Mouse (Mus musculus) thymus, adult 2 months (tissue): ENCODE results near the gene Tal1. TPM values are rescaled to one million over a fixed set of nuclear protein-coding genes. Genes with fewer than 3 reads are reported as not detected.

Experiments used
- DNase-seq: peaks from one replicate; pipeline ENCODE4 v3.0.0; 2021
- H3K27ac ChIP-seq: fragments of 200-500 bp; 2 replicates; pipeline ENCODE4 v1.5.1; 2012; ENCODE audit warnings: low read length, control low read depth; ENCODE audit not compliant: control insufficient read depth, insufficient read depth
- H3K27me3 ChIP-seq: fragments of 200-500 bp; 2 replicates; pipeline ENCODE4 v1.6.1; 2012; ENCODE audit warnings: mild to moderate bottlenecking, low read length, moderate library complexity, mixed read lengths; ENCODE audit not compliant: control insufficient read depth, insufficient read depth
- H3K36me3 ChIP-seq: fragments of 200-500 bp; 2 replicates; pipeline ENCODE4 v1.6.1; 2012; ENCODE audit warnings: mild to moderate bottlenecking, low read length, moderate library complexity; ENCODE audit not compliant: control insufficient read depth, insufficient read depth
- H3K4me1 ChIP-seq: fragments of 200-500 bp; replicated peaks from 2 replicates; pipeline ENCODE4 v1.6.1; 2012; ENCODE audit warnings: low read length; ENCODE audit not compliant: control insufficient read depth, insufficient read depth
- H3K4me3 ChIP-seq: fragments of 200-500 bp; 2 replicates; pipeline ENCODE4 v1.5.1; 2012; ENCODE audit warnings: mild to moderate bottlenecking, low read length, control low read depth, moderate library complexity; ENCODE audit not compliant: control insufficient read depth, insufficient read depth
- CTCF ChIP-seq: fragments of 200-500 bp; IDR thresholded peaks from 2 replicates; pipeline ENCODE4 v1.5.1; 2012; ENCODE audit warnings: mild to moderate bottlenecking, control low read depth, low read length, moderate library complexity, borderline replicate concordance; ENCODE audit not compliant: control insufficient read depth, poor library complexity, insufficient read depth; ENCODE audit errors: extremely low read depth
- POLR2A ChIP-seq: fragments of 200-500 bp; IDR thresholded peaks from 2 replicates; pipeline ENCODE4 v1.6.1; 2012; ENCODE audit warnings: mild to moderate bottlenecking, low read length, control low read depth, moderate library complexity; ENCODE audit not compliant: control insufficient read depth, poor library complexity, insufficient read depth; ENCODE audit errors: extremely low read depth
- WGBS: fragments of 180-500 bp; shearing (Covaris S2); methylation state at CpG from one replicate; pipeline ENCODE4 v1.1.7; 2018; 5-methylcytosine and 5-hydroxymethylcytosine counted together
- polyA plus RNA-seq: library from polyadenylated mRNA; depleted of rRNA; stranded (reverse); fragments of >200 nt; gene quantifications from 2 replicates; pipeline ENCODE4 v1.2.3, GENCODE M21; 2012; rRNA removed

Gene Tal1
- polyA plus RNA-seq, 1 experiment: 0.89 TPM

DNA sequence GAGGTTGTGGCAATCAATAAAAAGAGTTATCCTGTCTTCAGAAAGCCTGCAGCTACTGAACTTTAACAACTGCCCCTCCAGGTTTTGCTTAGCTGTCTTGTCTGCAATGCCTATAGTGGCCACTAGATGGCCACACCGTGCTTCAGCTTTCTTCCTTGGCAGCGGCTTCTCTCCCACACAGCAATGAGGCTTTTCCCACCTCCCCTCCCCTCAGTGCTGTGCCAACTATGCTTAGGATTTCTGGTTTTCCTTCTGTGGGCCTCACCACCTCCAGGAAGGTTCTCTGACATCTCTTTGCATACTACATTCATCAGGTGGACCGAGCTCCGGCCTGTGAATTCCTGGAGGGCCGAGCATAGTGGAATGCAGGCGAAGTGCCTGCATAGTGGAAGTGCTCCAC, 45.5 kb downstream of the Tal1 start:
- H3K4me3 ChIP-seq: no peak overlapping the region
- TF ChIP-seq CTCF: peak; percentile 68; the same call in 1 of the 2 replicates
- TF ChIP-seq POLR2A: no peak
- H3K36me3 ChIP-seq: no peaks in the 10 kb centered on the region
- H3K27me3 ChIP-seq: no peaks in the 10 kb centered on the region; the same call in 1 of the 2 replicates
- 69% methylated on average over 6 of the region's 6 CpGs for WGBS
- no peaks in the 10 kb centered on the region for H3K4me1 ChIP-seq
- no peak overlapping the region for H3K27ac ChIP-seq
- DNase-seq: peak; percentile 34

DNA sequence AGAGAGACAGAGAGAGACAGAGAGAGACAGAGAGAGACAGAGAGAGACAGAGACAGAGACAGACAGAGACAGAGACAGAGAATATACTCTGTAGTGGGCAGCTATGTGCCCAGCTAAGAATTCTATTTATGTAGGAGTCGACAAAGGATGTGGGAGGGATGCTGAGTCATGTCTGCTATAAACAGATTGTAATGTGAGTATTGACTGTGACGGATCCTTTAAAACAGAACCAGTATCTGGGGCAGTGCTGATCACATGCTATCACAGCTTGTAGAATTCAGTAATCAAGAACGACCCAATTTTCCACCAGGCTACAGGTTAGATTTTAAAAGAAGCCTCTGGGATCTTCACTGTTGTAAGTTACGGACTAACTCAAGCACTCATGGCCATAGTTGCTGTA, 47.3 kb downstream of the Tal1 start:
- no peaks in the 10 kb centered on the region for H3K4me1 ChIP-seq
- H3K27me3 ChIP-seq: no peaks in the 10 kb centered on the region
- no peak for TF ChIP-seq CTCF
- no peak for TF ChIP-seq POLR2A
- no peak overlapping the region for H3K4me3 ChIP-seq
- H3K36me3 ChIP-seq: no peaks in the 10 kb centered on the region
- WGBS: 31% methylated on average over 4 of the region's 4 CpGs
- DNase-seq: no peak
- H3K27ac ChIP-seq: no peak overlapping the region

DNA sequence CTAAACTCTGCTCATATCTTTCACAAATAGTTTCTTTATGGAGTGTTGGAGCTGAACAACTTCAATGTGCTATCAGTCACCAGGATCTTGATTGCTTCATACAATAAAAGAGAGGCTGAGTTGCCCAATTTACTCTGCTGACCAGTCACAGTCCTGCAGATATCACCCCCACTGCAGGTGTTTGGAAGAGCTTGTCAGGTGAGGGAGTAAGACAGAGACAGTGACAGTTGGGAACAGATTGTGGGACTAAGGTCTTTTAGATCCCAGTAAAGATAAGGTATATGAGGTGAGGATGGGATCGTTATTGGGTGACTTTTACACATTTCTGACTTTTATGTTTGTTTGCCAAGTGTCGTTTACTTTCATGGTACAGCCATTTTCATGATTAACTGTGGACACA, 54.9 kb downstream of the Tal1 start:
- WGBS: 79% methylated on average over 2 of the region's 2 CpGs
- no peak for DNase-seq
- Histone ChIP-seq H3K36me3 (no peaks in the 10 kb centered on the region), H3K4me3 (no peak overlapping the region), H3K27ac (no peak overlapping the region), H3K27me3 (no peaks in the 10 kb centered on the region), H3K4me1 (no peaks in the 10 kb centered on the region)
- no peak for TF ChIP-seq CTCF
- TF ChIP-seq POLR2A: no peak

DNA sequence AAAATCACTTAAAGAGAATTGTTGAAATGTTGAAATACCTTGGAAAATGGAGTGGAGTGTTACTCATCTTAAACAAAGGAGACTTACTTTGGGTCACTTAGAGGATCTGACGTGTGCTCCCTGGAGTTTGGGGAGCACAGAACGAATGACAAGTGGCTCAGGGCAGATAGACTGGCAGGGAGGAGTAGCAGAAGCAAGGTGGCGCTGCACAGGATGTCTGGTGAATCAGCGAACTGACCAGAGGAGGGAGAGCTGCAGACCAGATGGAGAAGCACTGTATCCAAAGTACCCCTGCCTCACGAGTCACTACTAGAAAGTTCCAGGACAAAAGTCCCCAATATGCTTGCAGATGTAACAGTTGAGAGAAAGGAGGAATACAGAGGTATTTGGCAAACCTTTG, 57.0 kb downstream of the Tal1 start:
- 38% methylated on average over 5 of the region's 5 CpGs for WGBS
- H3K4me3 ChIP-seq: no peak overlapping the region
- H3K4me1 ChIP-seq: no peaks in the 10 kb centered on the region
- DNase-seq: no peak
- H3K36me3 ChIP-seq: no peaks in the 10 kb centered on the region
- no peaks in the 10 kb centered on the region for H3K27me3 ChIP-seq
- H3K27ac ChIP-seq: no peak overlapping the region
- TF ChIP-seq CTCF: no peak
- no peak for TF ChIP-seq POLR2A

DNA sequence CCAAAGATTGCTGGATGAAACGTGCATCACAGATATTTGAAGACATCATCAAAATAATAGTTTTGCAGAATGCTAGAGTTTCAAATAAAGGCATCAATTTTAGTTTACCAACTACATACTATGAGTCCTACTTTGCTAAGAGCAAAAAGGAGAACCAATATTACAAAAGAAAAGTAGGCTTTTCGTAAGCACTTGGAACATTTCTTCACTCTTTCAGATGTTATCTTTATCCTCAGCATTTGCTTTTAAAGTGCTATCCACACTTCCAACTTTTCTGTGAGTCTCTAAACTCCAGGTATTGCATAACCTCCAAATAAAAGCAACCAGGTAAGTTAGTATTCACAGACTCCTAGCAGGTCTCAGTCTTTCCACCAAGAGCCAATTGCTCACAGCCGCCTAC, 63.4 kb downstream of the Tal1 start:
- Histone ChIP-seq H3K36me3 (no peaks in the 10 kb centered on the region), H3K4me1 (no peaks in the 10 kb centered on the region), H3K27me3 (no peaks in the 10 kb centered on the region), H3K4me3 (no peak overlapping the region), H3K27ac (no peak overlapping the region)
- no peak for DNase-seq
- TF ChIP-seq CTCF (no peak), POLR2A (no peak)
- 86% methylated on average over 3 of the region's 3 CpGs for WGBS

DNA sequence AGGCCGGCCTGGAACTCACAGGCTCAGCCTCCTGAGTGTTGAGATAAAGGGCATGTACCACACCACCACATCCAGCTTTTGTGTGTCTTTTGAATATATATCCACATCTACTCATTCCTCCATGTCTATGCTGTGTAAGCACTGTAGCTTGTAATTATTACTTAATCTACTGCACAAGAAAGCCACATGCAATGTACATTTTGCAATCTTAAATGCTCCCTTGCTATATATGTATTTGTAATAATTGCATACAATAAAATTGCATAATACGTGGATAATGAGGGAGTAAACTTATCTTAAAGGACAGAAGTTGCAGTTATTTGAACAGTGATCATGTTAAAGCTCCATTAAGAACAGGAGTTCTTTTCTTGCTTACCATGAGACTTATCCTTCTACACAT, 64.9 kb downstream of the Tal1 start:
- no peaks in the 10 kb centered on the region for H3K4me1 ChIP-seq
- H3K36me3 ChIP-seq: no peaks in the 10 kb centered on the region
- DNase-seq: no peak
- H3K4me3 ChIP-seq: no peak overlapping the region
- 89% methylated on average over 2 of the region's 2 CpGs for WGBS
- TF ChIP-seq CTCF: no peak
- TF ChIP-seq POLR2A: no peak
- no peaks in the 10 kb centered on the region for H3K27me3 ChIP-seq
- no peak overlapping the region for H3K27ac ChIP-seq

Other genes with a start within 250 kb of the Tal1 start
- not detected in 2 replicates for gene Gm12830, start 234.7 kb upstream of the Tal1 start, polyA plus RNA-seq
- 1.4 and 1.8 TPM in 2 replicates for gene Foxd2, start 147.6 kb upstream of the Tal1 start, polyA plus RNA-seq
- gene Foxe3, start 130.4 kb upstream of the Tal1 start, polyA plus RNA-seq: 0.16 and 0.37 TPM in 2 replicates
- 17.7 and 20.1 TPM in 2 replicates for gene Cmpk1, start 69.2 kb upstream of the Tal1 start, polyA plus RNA-seq
- gene Stil, start 56.3 kb upstream of the Tal1 start, polyA plus RNA-seq: 8.1 and 10.7 TPM in 2 replicates
- 14.7 and 15.2 TPM in 2 replicates for gene Pdzk1ip1, start 32.3 kb downstream of the Tal1 start, polyA plus RNA-seq
- gene Cyp4x1, start 77.9 kb downstream of the Tal1 start, polyA plus RNA-seq: not detected in 2 replicates
- not detected in 2 replicates for gene Cyp4a29, start 185.7 kb downstream of the Tal1 start, polyA plus RNA-seq
- 0.12 TPM in 1 of 2 replicates, not detected in the other for gene Cyp4a12a, start 242.6 kb downstream of the Tal1 start, polyA plus RNA-seq